Mouse (Mus musculus) layer of hippocampus, adult 9-11 months (tissue): ENCODE measurements around the gene Ninj2.
A peak's percentile ranks its signal among the peaks of the same experiment; 100 is the strongest.

Experiments used
- DNase-seq: peaks from one replicate; pipeline ENCODE4 v3.0.0; 2022

Gene Ninj2

GRCm38 (mm10) chr6:120179756-120180206 lies 86.6 kb downstream of the Ninj2 start:
- no peak for DNase-seq

- no peak for DNase-seq
These were observed 87.3 kb downstream of the Ninj2 start for GRCm38 (mm10) chr6:120180492-120180891.

GRCm38 (mm10) chr6:120182160-120182559 lies 89.0 kb downstream of the Ninj2 start:
- DNase-seq, result no peak

GRCm38 (mm10) chr6:120183771-120184170 lies 90.6 kb downstream of the Ninj2 start:
- no peak for DNase-seq

GRCm38 (mm10) chr6:120185012-120185730 lies 92.0 kb downstream of the Ninj2 start:
- no peak for DNase-seq

GRCm38 (mm10) chr6:120185756-120186155 lies 92.6 kb downstream of the Ninj2 start:
- no peak for DNase-seq

GRCm38 (mm10) chr6:120186594-120186993 lies 93.4 kb downstream of the Ninj2 start:
- no peak for DNase-seq

- peak; percentile 57 for DNase-seq
These were observed 94.5 kb downstream of the Ninj2 start for GRCm38 (mm10) chr6:120187587-120188176.

GRCm38 (mm10) chr6:120188376-120189235 lies 95.5 kb downstream of the Ninj2 start:
- no peak for DNase-seq

- DNase-seq, result no peak
These were observed 96.1 kb downstream of the Ninj2 start for GRCm38 (mm10) chr6:120189287-120189686.

GRCm38 (mm10) chr6:120190365-120190764 lies 97.2 kb downstream of the Ninj2 start:
- no peak for DNase-seq

- no peak for DNase-seq
These were observed 97.8 kb downstream of the Ninj2 start for GRCm38 (mm10) chr6:120190912-120191311.

- no peak for DNase-seq
These were observed 98.4 kb downstream of the Ninj2 start for GRCm38 (mm10) chr6:120191396-120192170.

GRCm38 (mm10) chr6:120192211-120192870 lies 99.2 kb downstream of the Ninj2 start:
- peak; percentile 50 for DNase-seq

GRCm38 (mm10) chr6:120193174-120193573 lies 100.0 kb downstream of the Ninj2 start:
- peak; percentile 84 for DNase-seq

- DNase-seq, result no peak
These were observed 100.6 kb downstream of the Ninj2 start for GRCm38 (mm10) chr6:120193793-120194192.

GRCm38 (mm10) chr6:120194305-120194704 lies 101.2 kb downstream of the Ninj2 start:
- no peak for DNase-seq

GRCm38 (mm10) chr6:120194963-120195362 lies 101.8 kb downstream of the Ninj2 start:
- no peak for DNase-seq

- DNase-seq, result no peak
These were observed 103.7 kb downstream of the Ninj2 start for GRCm38 (mm10) chr6:120196837-120197236.

- DNase-seq, result no peak
These were observed 104.8 kb downstream of the Ninj2 start for GRCm38 (mm10) chr6:120197964-120198363.

GRCm38 (mm10) chr6:120199638-120200394 lies 106.7 kb downstream of the Ninj2 start:
- no peak for DNase-seq
